Mouse (Mus musculus): ENCODE data around the gene Efl1. TPM values are rescaled to one million over a fixed set of nuclear protein-coding genes. Genes with fewer than 3 reads are reported as not detected.
"Not testable (repeated sequence)": the region's sequence is repeated elsewhere in the genome, so short reads cannot be mapped to it uniquely, and the experiment has no call there.

Gene Efl1
- polyA plus RNA-seq, 1 experiment from 2014 or later, result 21.0 TPM

DNA sequence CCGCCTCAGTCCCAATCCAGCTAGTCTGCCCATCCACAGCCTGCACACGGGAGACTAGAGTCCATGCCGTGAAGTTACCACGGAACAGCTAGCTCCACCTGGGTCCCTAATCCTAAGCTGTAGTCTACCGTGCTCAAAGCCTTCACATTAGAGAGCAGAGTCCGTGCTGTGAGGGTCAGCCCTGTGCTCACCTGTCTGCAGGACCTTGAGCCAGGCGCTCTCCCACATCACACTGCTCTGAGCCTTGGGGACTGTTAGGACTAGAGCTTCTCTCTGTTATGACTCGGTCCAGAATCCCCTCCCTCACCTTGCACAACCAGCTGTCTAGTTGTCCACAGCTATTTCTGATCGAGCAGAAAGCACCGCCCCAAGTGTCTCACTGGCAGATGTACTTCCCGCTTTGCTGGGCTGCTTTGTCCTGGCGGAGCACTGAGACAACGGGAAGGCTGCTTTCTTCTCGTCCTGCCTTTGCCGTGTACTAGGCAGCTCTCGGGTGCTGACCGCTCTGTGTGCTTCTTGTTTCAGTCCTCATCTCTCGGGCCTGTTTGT is 95.8 kb downstream of the Efl1 start:
- no peak for DNase-seq (ENCODE audit: low spot score)
- peaks cover 5% of the 10 kb centered on the region; the same call in 1 of the 2 replicates for H3K4me1 ChIP-seq
- no peak overlapping the region for H3K4me3 ChIP-seq
- no peaks in the 10 kb centered on the region for H3K9me3 ChIP-seq (replicated peaks)
- no peaks in the 10 kb centered on the region for H3K27me3 ChIP-seq (ENCODE audit: low read depth, poor library complexity, severe bottlenecking)
- no peak overlapping the region for H3K27ac ChIP-seq (replicated peaks)
- peaks cover 6% of the 10 kb centered on the region for H3K36me3 ChIP-seq
- 87% methylated on average over 18 of the region's 18 CpGs for WGBS

- 72% methylated on average over 2 of the region's 2 CpGs for WGBS
- H3K4me3 ChIP-seq, result no peak overlapping the region
- H3K36me3 ChIP-seq, result peaks cover 14% of the 10 kb centered on the region
- no peak for DNase-seq (ENCODE audit: low spot score)
- no peaks in the 10 kb centered on the region for H3K27me3 ChIP-seq (ENCODE audit: low read depth, poor library complexity, severe bottlenecking)
- H3K27ac ChIP-seq (replicated peaks), result no peak overlapping the region
- H3K4me1 ChIP-seq, result peaks cover 20% of the 10 kb centered on the region; the same call in 1 of the 2 replicates
- H3K9me3 ChIP-seq (replicated peaks), result no peaks in the 10 kb centered on the region
Measured at GRCm38 (mm10) chr7:82748812-82749211, 100.4 kb downstream of the Efl1 start.

- no peak overlapping the region for H3K27ac ChIP-seq (replicated peaks)
- H3K27me3 ChIP-seq (ENCODE audit: low read depth, poor library complexity, severe bottlenecking), result no peaks in the 10 kb centered on the region
- H3K9me3 ChIP-seq (replicated peaks), result no peaks in the 10 kb centered on the region
- H3K36me3 ChIP-seq, result peaks cover 14% of the 10 kb centered on the region
- peaks cover 18% of the 10 kb centered on the region; the same call in 1 of the 2 replicates for H3K4me1 ChIP-seq
- WGBS, result 82% methylated on average over 8 of the region's 8 CpGs
- H3K4me3 ChIP-seq, result no peak overlapping the region
- DNase-seq (ENCODE audit: low spot score), result no peak
Measured at GRCm38 (mm10) chr7:82749239-82749638, 100.8 kb downstream of the Efl1 start.

GRCm38 (mm10) chr7:82752171-82753085 is 104.0 kb downstream of the Efl1 start:
- peaks cover 20% of the 10 kb centered on the region for H3K4me1 ChIP-seq
- 70% methylated on average over 8 of the region's 8 CpGs for WGBS

GRCm38 (mm10) chr7:82755602-82756155 is 107.3 kb downstream of the Efl1 start:
- no peak for DNase-seq (ENCODE audit: low spot score)

More at GRCm38 (mm10) chr7:82752171-82753085, 104.0 kb downstream of the Efl1 start:
- no peak for DNase-seq (ENCODE audit: low spot score)
- Histone ChIP-seq H3K27me3 (ENCODE audit: low read depth, poor library complexity, severe bottlenecking) (no peaks in the 10 kb centered on the region), H3K9me3 (replicated peaks) (no peaks in the 10 kb centered on the region), H3K36me3 (peaks cover 30% of the 10 kb centered on the region), H3K4me3 (no peak overlapping the region), H3K27ac (replicated peaks) (peak overlapping the region; percentile 42; the same call in 1 of the 2 replicates)

DNA sequence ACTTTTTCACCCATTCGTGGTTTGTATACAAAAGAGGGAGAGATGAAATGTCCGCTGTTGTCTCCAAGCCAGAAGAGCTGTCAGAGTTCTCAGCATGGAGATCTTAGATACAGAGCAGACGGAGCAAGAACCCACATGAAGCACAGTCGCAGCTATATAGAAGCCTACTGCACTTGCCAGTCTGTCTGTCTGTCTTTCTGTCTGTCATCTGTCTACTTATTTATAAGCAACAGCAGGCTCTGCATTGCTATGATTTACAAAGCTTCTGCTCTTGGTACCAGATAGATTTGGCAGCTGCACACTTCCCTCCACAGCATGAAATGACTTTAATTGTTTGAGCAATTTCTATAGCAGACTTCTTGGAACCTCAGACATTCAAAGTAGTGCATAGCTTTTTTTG is 110.1 kb downstream of the Efl1 start:
- no peaks in the 10 kb centered on the region for H3K27me3 ChIP-seq (ENCODE audit: low read depth, poor library complexity, severe bottlenecking)
- WGBS, result 92% methylated on average over 4 of the region's 4 CpGs
- H3K4me1 ChIP-seq, result peaks cover 4% of the 10 kb centered on the region
- H3K27ac ChIP-seq (replicated peaks), result no peak overlapping the region
- H3K4me3 ChIP-seq, result no peak overlapping the region
- peaks cover 37% of the 10 kb centered on the region for H3K36me3 ChIP-seq
- no peaks in the 10 kb centered on the region for H3K9me3 ChIP-seq (replicated peaks)
- no peak for DNase-seq (ENCODE audit: low spot score)

More at GRCm38 (mm10) chr7:82755602-82756155, 107.3 kb downstream of the Efl1 start:
- H3K4me1 ChIP-seq, result peaks cover 18% of the 10 kb centered on the region
- H3K4me3 ChIP-seq, result no peak overlapping the region
- H3K36me3 ChIP-seq, result peaks cover 23% of the 10 kb centered on the region
- WGBS, result 85% methylated on average over 8 of the region's 8 CpGs
- no peaks in the 10 kb centered on the region for H3K9me3 ChIP-seq (replicated peaks)
- no peak overlapping the region for H3K27ac ChIP-seq (replicated peaks)
- no peaks in the 10 kb centered on the region for H3K27me3 ChIP-seq (ENCODE audit: low read depth, poor library complexity, severe bottlenecking)

- WGBS, result 86% methylated on average over 4 of the region's 4 CpGs
- Histone ChIP-seq H3K4me1 (peaks cover 4% of the 10 kb centered on the region), H3K27ac (replicated peaks) (no peak overlapping the region), H3K4me3 (no peak overlapping the region), H3K27me3 (ENCODE audit: low read depth, poor library complexity, severe bottlenecking) (no peaks in the 10 kb centered on the region), H3K9me3 (replicated peaks) (no peaks in the 10 kb centered on the region), H3K36me3 (peaks cover 37% of the 10 kb centered on the region)
- no peak for DNase-seq (ENCODE audit: low spot score)
Measured at GRCm38 (mm10) chr7:82759091-82759490, 110.7 kb downstream of the Efl1 start.

GRCm38 (mm10) chr7:82764951-82765350 is 116.5 kb downstream of the Efl1 start:
- DNase-seq (ENCODE audit: low spot score), result no peak
- Histone ChIP-seq H3K9me3 (replicated peaks) (no peaks in the 10 kb centered on the region), H3K27me3 (ENCODE audit: low read depth, poor library complexity, severe bottlenecking) (no peaks in the 10 kb centered on the region), H3K27ac (replicated peaks) (no peak overlapping the region), H3K36me3 (peaks cover 25% of the 10 kb centered on the region), H3K4me3 (no peak overlapping the region), H3K4me1 (peaks cover 10% of the 10 kb centered on the region)
- 90% methylated on average over 1 of the region's 1 CpGs for WGBS

DNA sequence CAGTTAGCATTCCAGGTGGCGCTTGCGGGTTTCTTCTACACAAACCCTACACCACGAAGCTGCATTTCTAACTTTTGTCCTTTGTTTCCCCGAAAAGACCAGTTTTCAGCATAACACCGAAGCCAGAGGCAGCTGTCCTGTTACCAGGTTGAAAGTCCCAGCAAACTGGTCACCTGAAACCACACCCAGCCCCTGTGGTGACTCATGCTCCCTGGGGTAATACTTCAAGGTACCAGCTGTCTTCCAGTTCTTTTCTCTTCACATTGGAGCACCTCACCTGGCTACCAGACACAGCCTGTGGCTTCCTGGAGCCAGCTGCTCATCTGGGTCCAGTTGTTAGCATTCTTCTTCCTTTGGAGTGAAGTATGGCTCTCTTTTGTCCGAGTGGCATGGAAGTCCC is 118.2 kb downstream of the Efl1 start:
- DNase-seq (ENCODE audit: low spot score), result no peak
- H3K4me3 ChIP-seq, result no peak overlapping the region
- peaks cover 7% of the 10 kb centered on the region for H3K9me3 ChIP-seq (replicated peaks)
- WGBS, result 79% methylated on average over 6 of the region's 6 CpGs
- 0 out of 2 replicates have a peak overlapping the region, but pooled peaks have one; percentile 55 for H3K27ac ChIP-seq (replicated peaks)
- peaks cover 18% of the 10 kb centered on the region for H3K4me1 ChIP-seq
- H3K36me3 ChIP-seq, result peaks cover 24% of the 10 kb centered on the region
- no peaks in the 10 kb centered on the region for H3K27me3 ChIP-seq (ENCODE audit: low read depth, poor library complexity, severe bottlenecking)

GRCm38 (mm10) chr7:82770207-82770606 is 121.8 kb downstream of the Efl1 start:
- peaks cover 29% of the 10 kb centered on the region for H3K4me1 ChIP-seq
- H3K27ac ChIP-seq (replicated peaks), result 0 out of 2 replicates have a peak overlapping the region, but pooled peaks have one; percentile 23
- peaks cover 7% of the 10 kb centered on the region for H3K9me3 ChIP-seq (replicated peaks)
- no peak for DNase-seq (ENCODE audit: low spot score)
- no peak overlapping the region for H3K4me3 ChIP-seq
- H3K36me3 ChIP-seq, result peaks cover 18% of the 10 kb centered on the region
- WGBS, result 64% methylated on average over 6 of the region's 6 CpGs
- H3K27me3 ChIP-seq (ENCODE audit: low read depth, poor library complexity, severe bottlenecking), result no peaks in the 10 kb centered on the region

DNA sequence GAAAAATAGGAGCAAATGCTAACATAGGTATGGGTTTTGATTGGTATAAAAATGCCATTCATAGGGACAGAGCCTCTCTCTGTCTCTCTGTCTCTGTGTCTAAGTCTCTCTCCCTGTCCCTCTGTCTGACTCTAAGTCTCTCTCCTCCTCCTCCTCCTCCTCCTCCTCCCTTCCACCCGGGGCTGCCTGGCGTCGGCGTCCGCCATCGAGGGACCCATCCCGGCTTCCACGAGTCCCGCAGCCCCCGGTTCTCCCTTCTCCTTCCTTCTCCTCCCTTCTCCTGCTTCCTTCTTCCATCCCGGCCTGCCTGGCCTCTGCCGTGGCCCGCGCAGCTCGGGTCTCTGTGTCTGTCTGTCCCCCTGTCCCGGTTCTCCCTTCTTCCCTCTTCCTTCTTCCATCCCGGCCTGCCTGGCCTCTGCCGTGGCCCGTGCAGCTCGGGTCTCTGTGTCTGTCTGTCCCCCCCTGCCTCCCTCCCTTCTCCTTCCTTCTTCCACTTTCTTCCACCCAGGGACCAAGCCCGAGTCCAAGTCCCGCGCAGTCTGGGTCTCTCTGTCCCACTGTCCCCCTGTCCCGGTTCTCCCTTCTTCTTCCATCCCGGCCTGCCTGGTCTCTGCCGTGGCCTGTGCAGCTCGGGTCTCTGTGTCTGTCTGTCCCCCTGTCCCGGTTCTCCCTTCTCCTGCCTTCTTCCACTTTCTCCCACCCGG is 122.7 kb downstream of the Efl1 start:
- not testable (repeated sequence) for H3K4me3 ChIP-seq; H3K27me3 ChIP-seq (ENCODE audit: low read depth, poor library complexity, severe bottlenecking); H3K9me3 ChIP-seq (replicated peaks)
- 81% methylated on average over 29 of the region's 29 CpGs for WGBS
- H3K27ac ChIP-seq (replicated peaks), result peak overlapping the region; percentile 55; the same call in 1 of the 2 replicates
- peak; percentile 65 for DNase-seq (ENCODE audit: low spot score)
- peaks cover 27% of the 10 kb centered on the region for H3K4me1 ChIP-seq
- peaks cover 20% of the 10 kb centered on the region for H3K36me3 ChIP-seq

GRCm38 (mm10) chr7:82771661-82772021 is 123.2 kb downstream of the Efl1 start:
- not testable (repeated sequence) for DNase-seq (ENCODE audit: low spot score); H3K9me3 ChIP-seq (replicated peaks)
- H3K27ac ChIP-seq (replicated peaks), result peak overlapping the region; percentile 55; the same call in 1 of the 2 replicates

More at GRCm38 (mm10) chr7:82771661-82772021, 123.2 kb downstream of the Efl1 start:
- Histone ChIP-seq H3K4me1 (peaks cover 21% of the 10 kb centered on the region), H3K36me3 (peaks cover 20% of the 10 kb centered on the region)
- WGBS, result 90% methylated on average over 25 of the region's 25 CpGs
- not testable (repeated sequence) for H3K4me3 ChIP-seq; H3K27me3 ChIP-seq (ENCODE audit: low read depth, poor library complexity, severe bottlenecking)
